Mouse (Mus musculus): ENCODE results near the gene Bub1b. TPM values are rescaled to one million over a fixed set of nuclear protein-coding genes. Genes with fewer than 3 reads are reported as not detected.

Gene Bub1b
- polyA plus RNA-seq, 1 experiment from 2014 or later, result 42.9 TPM

DNA sequence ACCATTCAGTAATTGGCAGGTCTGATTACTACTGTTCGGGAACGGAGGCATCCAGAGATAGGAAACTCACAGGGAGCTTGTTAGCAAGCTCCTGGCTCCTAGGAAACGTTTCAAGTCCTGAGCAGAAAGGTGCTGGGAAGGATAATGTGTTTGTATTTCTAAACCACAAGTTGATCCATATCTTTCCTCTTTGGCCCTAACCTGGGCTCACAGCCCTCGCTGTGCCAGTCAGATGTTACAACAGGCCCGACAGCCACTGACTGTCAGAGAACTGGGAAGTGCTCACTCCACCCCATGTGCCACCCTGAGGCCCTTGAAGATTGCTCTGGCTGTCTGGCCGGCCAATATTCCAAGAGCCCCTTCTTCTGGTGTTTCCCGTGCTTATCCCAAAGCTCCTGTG lies 76.5 kb downstream of the Bub1b start:
- H3K9me3 ChIP-seq, result no peaks in the 10 kb centered on the region
- ATAC-seq (replicated peaks), result no peak
- H3K9ac ChIP-seq (replicated peaks), result no peak overlapping the region
- no peak overlapping the region for H3K4me2 ChIP-seq (replicated peaks)
- H3K4me3 ChIP-seq, result no peak overlapping the region
- peaks cover 14% of the 10 kb centered on the region for H3K4me1 ChIP-seq
- no peak overlapping the region for H3K27ac ChIP-seq (replicated peaks)
- peaks cover 41% of the 10 kb centered on the region; the same call in 1 of the 2 replicates for H3K27me3 ChIP-seq
- 27% methylated on average over 7 of the region's 7 CpGs for WGBS
- H3K36me3 ChIP-seq, result no peaks in the 10 kb centered on the region

DNA sequence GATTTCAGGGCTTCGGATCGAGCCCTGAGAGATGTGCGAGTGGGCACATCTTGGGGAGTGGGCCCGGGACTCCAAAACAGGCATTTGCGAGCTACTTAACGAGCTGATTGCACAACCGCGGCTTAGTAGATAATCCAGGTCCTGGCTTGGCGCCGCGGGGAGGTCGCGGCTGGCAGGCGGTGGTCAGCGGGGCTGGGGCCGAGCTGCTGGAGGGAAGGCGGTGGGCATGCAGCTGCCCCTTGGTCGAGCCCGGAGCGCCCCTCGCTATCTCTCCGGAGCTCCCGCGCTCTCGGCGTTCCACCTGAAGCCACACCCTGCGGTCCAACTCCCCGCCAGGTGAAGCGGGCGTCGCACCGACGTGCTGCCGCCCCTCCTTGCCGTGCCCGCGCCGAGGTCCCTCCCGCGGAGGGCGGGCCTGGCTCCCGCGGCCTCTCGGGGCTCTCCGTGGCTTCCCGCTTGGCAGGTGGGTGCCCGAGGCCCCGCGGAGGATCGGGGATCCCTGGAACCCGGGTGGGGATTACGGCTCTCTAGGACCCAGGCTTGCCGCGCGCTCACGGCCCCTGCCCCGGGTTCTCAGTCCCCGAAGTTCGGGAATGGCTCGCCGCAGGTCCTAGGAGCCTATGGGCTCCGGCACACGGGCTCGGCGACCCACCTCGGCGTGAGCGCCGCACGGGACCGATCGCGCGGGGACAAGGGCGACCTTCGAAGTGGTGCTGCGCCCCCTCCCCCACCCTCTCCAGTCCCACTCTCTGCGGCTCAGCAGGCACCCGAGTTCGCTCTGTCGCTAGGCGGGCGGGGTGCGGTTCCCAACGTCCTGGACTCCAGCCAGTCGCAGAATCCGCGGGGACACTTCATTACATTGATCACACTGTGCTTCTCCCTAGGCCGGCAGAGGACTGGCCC lies 79.1 kb downstream of the Bub1b start:
- H3K9ac ChIP-seq (replicated peaks), result peak overlapping the region; percentile 46
- peak overlapping the region; percentile 54 for H3K4me3 ChIP-seq
- peaks cover 42% of the 10 kb centered on the region; the same call in 1 of the 2 replicates for H3K27me3 ChIP-seq
- H3K27ac ChIP-seq (replicated peaks), result no peak overlapping the region
- peak overlapping the region; percentile 95 for H3K4me2 ChIP-seq (replicated peaks)
- ATAC-seq (replicated peaks), result peak; percentile 49; the same call in 1 of the 2 replicates
- peaks cover 14% of the 10 kb centered on the region for H3K4me1 ChIP-seq
- under 1% methylated on average over 89 of the region's 89 CpGs for WGBS
- H3K9me3 ChIP-seq, result no peaks in the 10 kb centered on the region
- no peaks in the 10 kb centered on the region for H3K36me3 ChIP-seq

DNA sequence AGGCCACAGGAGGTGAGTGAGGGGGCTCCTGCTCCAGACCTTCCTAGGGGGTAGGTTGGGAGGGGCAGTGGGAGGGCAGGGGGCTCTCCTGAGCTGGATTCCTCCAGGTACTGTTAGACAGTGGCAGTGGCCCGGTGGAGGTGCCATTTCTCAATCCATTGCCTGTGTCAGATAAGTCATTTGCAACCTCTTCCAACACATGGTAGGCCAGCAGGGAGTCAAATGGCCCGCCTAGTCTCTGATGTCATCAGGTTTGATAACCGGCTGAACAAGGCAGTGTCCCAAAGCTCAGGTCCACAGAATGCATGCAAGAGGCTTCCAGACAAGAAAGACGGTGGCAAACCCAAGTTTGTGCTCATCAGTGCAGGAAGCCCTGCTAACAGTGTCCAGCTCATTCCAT lies 79.8 kb downstream of the Bub1b start:
- Histone ChIP-seq H3K9me3 (no peaks in the 10 kb centered on the region), H3K9ac (replicated peaks) (peak overlapping the region; percentile 46; the same call in 1 of the 2 replicates), H3K27me3 (peaks cover 42% of the 10 kb centered on the region; the same call in 1 of the 2 replicates), H3K36me3 (no peaks in the 10 kb centered on the region), H3K4me2 (replicated peaks) (peak overlapping the region; percentile 95), H3K27ac (replicated peaks) (no peak overlapping the region), H3K4me1 (peaks cover 18% of the 10 kb centered on the region), H3K4me3 (peak overlapping the region; percentile 54)
- no peak for ATAC-seq (replicated peaks)
- WGBS, result 23% methylated on average over 4 of the region's 4 CpGs

DNA sequence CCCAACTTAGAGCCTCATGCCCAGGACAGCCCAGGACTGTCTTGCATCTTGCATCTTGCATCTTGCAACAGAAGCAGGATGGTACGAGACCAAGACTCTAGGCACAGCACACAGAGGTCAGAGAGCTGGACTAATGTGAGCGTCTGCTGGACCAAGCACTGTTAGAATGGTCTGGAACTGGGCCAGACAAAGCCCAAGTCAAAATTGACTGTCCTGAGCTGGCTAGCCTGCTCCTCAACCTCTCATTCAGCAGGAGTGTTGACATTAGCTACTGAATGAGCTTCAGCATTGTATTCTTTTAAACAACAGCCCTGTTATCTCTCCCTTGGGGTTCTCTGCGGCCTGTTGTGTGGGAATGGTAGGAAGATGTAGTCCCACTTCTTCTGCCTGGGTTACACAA lies 81.6 kb downstream of the Bub1b start:
- Histone ChIP-seq H3K27ac (replicated peaks) (no peak overlapping the region), H3K9ac (replicated peaks) (no peak overlapping the region), H3K36me3 (no peaks in the 10 kb centered on the region), H3K4me3 (no peak overlapping the region), H3K4me2 (replicated peaks) (no peak overlapping the region), H3K27me3 (peaks cover 42% of the 10 kb centered on the region; the same call in 1 of the 2 replicates), H3K4me1 (peaks cover 18% of the 10 kb centered on the region), H3K9me3 (no peaks in the 10 kb centered on the region)
- no peak for ATAC-seq (replicated peaks)
- WGBS, result 85% methylated on average over 3 of the region's 3 CpGs

DNA sequence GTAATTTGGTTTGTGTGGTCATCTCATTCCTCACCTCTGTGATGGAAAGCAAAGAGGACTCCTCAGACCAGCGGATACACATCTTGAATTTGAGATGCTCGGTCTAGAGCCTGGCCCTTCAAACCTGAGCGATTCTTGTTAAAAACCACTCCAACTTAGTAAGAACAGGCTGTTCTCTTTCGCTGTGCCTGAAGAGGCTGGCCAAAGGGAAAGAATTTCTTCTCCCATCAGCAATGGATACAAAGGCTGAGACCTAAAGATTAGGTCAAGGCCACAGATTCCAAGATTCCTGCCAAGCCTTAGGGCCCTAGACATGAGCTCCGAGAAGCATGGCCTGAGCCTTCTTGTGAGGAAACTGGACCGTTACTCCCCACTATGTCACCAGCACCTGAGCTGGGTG lies 82.9 kb downstream of the Bub1b start:
- H3K27ac ChIP-seq (replicated peaks), result no peak overlapping the region
- peaks cover 18% of the 10 kb centered on the region for H3K4me1 ChIP-seq
- H3K4me3 ChIP-seq, result no peak overlapping the region
- peaks cover 32% of the 10 kb centered on the region; the same call in 1 of the 2 replicates for H3K27me3 ChIP-seq
- WGBS, result 91% methylated on average over 6 of the region's 6 CpGs
- no peak overlapping the region for H3K4me2 ChIP-seq (replicated peaks)
- no peaks in the 10 kb centered on the region for H3K9me3 ChIP-seq
- no peak overlapping the region for H3K9ac ChIP-seq (replicated peaks)
- H3K36me3 ChIP-seq, result no peaks in the 10 kb centered on the region
- no peak for ATAC-seq (replicated peaks)

DNA sequence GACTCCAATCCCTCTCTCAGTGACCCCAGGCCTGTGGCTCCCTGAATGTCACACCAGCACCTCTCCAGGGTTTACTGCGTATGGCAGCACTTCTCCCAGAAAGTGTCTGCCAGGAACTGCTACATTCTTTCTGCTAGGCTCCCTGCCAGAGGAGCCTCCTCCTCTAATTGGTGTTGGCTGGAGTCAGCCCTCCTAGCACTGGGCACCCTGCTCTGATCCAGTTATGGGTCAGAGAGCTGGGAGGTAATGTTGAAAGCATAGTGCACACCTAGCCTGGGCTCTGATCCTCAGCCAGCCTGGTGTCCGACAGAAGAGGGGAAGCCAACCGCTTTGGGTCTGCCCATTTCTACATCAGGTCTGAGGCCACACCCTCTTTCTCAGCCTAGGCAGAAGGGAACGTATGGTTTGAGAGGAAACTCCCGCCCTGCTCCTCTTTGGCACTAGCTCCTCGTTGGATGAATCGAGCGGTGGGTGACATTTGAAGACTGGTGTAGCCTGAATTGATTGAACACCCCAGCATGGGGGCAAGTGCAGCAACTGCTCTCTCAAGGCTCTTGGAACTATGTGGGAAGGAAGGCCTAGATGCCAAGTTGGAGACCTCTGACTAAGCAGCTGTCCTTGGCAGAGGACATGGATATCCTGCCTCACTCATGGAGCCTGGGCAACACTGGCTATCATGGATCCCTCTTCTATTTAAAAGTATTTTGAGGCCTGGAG lies 84.7 kb downstream of the Bub1b start:
- Histone ChIP-seq H3K4me1 (peaks cover 4% of the 10 kb centered on the region; the same call in 1 of the 2 replicates), H3K27ac (replicated peaks) (no peak overlapping the region), H3K9ac (replicated peaks) (no peak overlapping the region), H3K4me2 (replicated peaks) (no peak overlapping the region), H3K4me3 (no peak overlapping the region), H3K27me3 (peaks cover 19% of the 10 kb centered on the region; the same call in 1 of the 2 replicates), H3K36me3 (no peaks in the 10 kb centered on the region), H3K9me3 (no peaks in the 10 kb centered on the region)
- ATAC-seq (replicated peaks), result peak; percentile 35; the same call in 1 of the 2 replicates
- WGBS, result 49% methylated on average over 8 of the region's 8 CpGs

DNA sequence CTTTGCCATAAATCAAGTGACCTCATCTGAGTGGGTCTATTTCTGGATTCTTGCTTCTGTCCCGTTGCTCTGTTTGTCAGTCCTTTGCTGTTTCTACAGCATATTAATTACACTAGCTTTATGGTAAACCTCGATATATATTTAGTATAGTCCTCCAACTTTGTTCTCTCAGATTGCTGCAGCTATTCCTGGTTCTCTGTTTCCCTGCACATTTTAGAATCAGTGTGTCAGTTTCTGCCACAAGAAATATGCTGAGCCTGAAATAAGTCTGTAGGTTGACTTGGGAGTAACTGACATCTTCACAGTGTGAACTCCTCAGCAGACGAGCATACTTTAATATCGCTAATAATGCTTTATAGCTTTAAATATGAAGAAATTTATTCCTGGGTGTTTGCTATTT lies 87.1 kb downstream of the Bub1b start:
- WGBS, result 88% methylated on average over 4 of the region's 4 CpGs

DNA sequence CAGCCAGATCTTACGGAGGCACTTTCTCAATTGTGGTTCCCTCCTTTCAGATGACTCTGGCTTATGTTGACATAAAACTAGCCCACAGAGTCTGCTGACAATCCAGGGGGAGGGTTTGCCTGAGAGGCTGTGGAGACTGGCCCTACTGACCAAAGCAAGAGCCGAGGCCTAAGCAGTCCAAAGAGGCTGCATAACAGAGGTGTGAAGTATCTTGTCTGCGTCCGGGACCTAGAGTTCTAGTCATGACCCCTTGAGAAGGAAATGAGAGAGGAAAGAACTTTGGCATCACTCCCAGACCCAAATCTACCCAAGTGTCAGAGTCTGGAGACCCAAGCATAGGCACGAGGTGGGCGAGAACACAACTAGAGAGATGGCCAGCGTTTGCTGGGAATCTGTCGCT lies 88.7 kb downstream of the Bub1b start:
- H3K4me1 ChIP-seq, result 0 out of 2 replicates have a peak, but pooled peaks cover 4% of the 10 kb centered on the region
- no peaks in the 10 kb centered on the region for H3K9me3 ChIP-seq
- no peak overlapping the region for H3K9ac ChIP-seq (replicated peaks)
- H3K4me2 ChIP-seq (replicated peaks), result no peak overlapping the region
- 84% methylated on average over 8 of the region's 8 CpGs for WGBS
- H3K36me3 ChIP-seq, result no peaks in the 10 kb centered on the region
- H3K27ac ChIP-seq (replicated peaks), result no peak overlapping the region
- no peak overlapping the region for H3K4me3 ChIP-seq
- H3K27me3 ChIP-seq, result no peaks in the 10 kb centered on the region
- ATAC-seq (replicated peaks), result no peak

More for the DNA sequence above, 87.1 kb downstream of the Bub1b start:
- Histone ChIP-seq H3K36me3 (no peaks in the 10 kb centered on the region), H3K27ac (replicated peaks) (no peak overlapping the region), H3K4me2 (replicated peaks) (no peak overlapping the region), H3K4me3 (no peak overlapping the region), H3K9me3 (no peaks in the 10 kb centered on the region), H3K27me3 (no peaks in the 10 kb centered on the region), H3K9ac (replicated peaks) (no peak overlapping the region), H3K4me1 (0 out of 2 replicates have a peak, but pooled peaks cover 4% of the 10 kb centered on the region)
- ATAC-seq (replicated peaks), result no peak

DNA sequence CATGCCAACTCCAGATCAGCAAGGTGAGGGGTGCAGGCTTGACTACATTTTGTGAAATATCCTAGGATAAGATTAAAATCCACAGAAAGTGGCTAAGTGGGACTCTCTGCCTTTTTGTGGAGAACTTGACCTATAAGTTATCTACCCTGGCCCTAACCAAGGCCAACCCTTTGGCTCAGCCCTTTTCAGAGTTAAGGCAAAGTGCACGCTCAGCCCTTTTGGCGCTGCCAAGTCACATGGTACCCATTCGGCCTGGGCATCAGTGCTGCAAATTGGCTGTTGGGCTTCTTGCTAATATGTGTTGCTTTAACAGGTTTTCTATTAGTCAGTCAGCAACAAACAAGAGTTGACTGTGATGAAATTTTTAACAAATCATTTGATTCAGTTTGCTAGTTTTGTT lies 89.8 kb downstream of the Bub1b start:
- Histone ChIP-seq H3K27me3 (no peaks in the 10 kb centered on the region), H3K4me2 (replicated peaks) (no peak overlapping the region), H3K9ac (replicated peaks) (no peak overlapping the region), H3K4me3 (no peak overlapping the region), H3K9me3 (no peaks in the 10 kb centered on the region), H3K36me3 (no peaks in the 10 kb centered on the region), H3K4me1 (0 out of 2 replicates have a peak, but pooled peaks cover under 1% of the 10 kb centered on the region), H3K27ac (replicated peaks) (no peak overlapping the region)
- no peak for ATAC-seq (replicated peaks)
- WGBS, result 80% methylated on average over 3 of the region's 3 CpGs

DNA sequence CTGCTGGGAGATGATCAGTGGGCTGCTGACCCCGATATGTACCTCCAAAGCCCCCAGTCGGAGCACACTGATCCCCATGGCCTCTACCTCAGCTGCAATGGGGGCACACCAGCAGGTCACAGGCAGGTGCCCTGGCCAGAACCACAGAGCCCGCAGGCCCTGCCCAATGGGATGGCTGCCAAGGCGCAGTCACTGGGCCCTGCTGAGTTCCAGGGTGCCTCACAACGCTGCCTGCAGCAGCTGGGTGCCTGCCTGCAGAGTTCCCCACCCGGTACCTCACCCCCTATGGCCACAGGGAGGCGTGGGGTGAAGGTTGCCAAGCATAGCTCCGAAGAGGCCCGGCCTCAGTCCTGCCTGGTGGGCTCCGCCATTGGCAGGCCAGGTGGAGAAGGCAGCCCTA lies 91.9 kb downstream of the Bub1b start:
- Histone ChIP-seq H3K4me3 (no peak overlapping the region), H3K4me2 (replicated peaks) (no peak overlapping the region), H3K27me3 (no peaks in the 10 kb centered on the region), H3K36me3 (no peaks in the 10 kb centered on the region), H3K9me3 (no peaks in the 10 kb centered on the region), H3K9ac (replicated peaks) (no peak overlapping the region), H3K27ac (replicated peaks) (no peak overlapping the region), H3K4me1 (no peaks in the 10 kb centered on the region)
- 73% methylated on average over 10 of the region's 10 CpGs for WGBS
- ATAC-seq (replicated peaks), result no peak
